Mouse (Mus musculus): ENCODE results near the gene Lrrc17. TPM values are rescaled to one million over a fixed set of nuclear protein-coding genes. Genes with fewer than 3 reads are reported as not detected.

The Lrrc17 gene
- polyA plus RNA-seq, 1 experiment from 2014 or later = 39.5 TPM

DNA sequence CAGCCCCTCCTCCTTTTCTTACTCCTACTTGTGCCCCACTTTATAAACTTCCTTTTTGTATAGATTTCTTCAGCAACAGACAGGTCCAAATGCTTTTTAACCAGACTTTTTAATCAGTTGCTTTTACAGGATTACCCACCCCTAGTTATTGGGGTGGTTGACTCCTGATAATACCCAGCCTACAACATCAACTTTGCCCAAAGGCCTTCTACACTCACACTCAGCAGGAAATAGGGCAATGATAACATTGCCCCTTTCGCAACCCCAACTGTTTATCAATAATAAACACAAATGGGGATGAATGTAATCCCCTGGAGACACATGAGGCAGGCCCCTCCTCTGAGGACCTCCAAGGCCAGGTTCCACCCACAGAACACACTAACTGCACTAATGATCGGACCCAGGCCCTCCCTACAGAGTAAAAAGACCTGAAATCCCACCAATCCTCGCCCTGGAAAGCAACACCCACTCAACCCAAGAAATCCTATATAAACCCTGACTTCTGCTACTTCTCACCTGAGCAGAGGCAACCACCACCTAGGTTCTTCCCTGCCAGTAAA, 73.2 kb downstream of the Lrrc17 start:
- no peak overlapping the region for H3K4me3 ChIP-seq (ENCODE audit: low read depth, low read length)
- 69% methylated on average over 3 of the region's 3 CpGs for whole genome bisulfite sequencing
- no peaks in the 10 kb centered on the region for H3K36me3 ChIP-seq (ENCODE audit: insufficient read depth)
- H3K9me3 ChIP-seq (ENCODE audit: low read depth, low read length) = no peaks in the 10 kb centered on the region
- no peak overlapping the region for H3K4me2 ChIP-seq
- TF ChIP-seq CTCF (IDR thresholded peaks at IDR 0.05; ENCODE audit: low read depth) = no peak
- H3K27ac ChIP-seq (ENCODE audit: low read depth) = no peak overlapping the region
- H3K9ac ChIP-seq = no peak overlapping the region
- no peaks in the 10 kb centered on the region for H3K4me1 ChIP-seq (ENCODE audit: insufficient read depth)
- H3K27me3 ChIP-seq (ENCODE audit: insufficient read depth, low read length) = no peaks in the 10 kb centered on the region
- DNase-seq (no peak), ATAC-seq (ENCODE audit: insufficient read depth) (no peak)

Other genes starting within 250 kb of the Lrrc17 start
- 1.6 and 2.1 TPM in 2 replicates for gene Fgl2, start 170.9 kb upstream of the Lrrc17 start, polyA plus RNA-seq (2014; fragmentation: Nextera tagmentation; extraction: Ambion mirVana)
- 0.09 and 0.18 TPM in 2 replicates for gene Ccdc146, start 118.9 kb upstream of the Lrrc17 start, polyA plus RNA-seq (2014; fragmentation: Nextera tagmentation; extraction: Ambion mirVana)
- 5.7 and 5.9 TPM in 2 replicates for gene Fam185a, start 118.6 kb upstream of the Lrrc17 start, polyA plus RNA-seq (2014; fragmentation: Nextera tagmentation; extraction: Ambion mirVana)
- gene Fbxl13, start 102.1 kb downstream of the Lrrc17 start, polyA plus RNA-seq (2014; fragmentation: Nextera tagmentation; extraction: Ambion mirVana) = 0.49 and 0.50 TPM in 2 replicates
- 53.6 and 54.4 TPM in 2 replicates for gene Armc10, start 102.3 kb downstream of the Lrrc17 start, polyA plus RNA-seq (2014; fragmentation: Nextera tagmentation; extraction: Ambion mirVana)
- gene Napepld, start 157.8 kb downstream of the Lrrc17 start, polyA plus RNA-seq (2014; fragmentation: Nextera tagmentation; extraction: Ambion mirVana) = 5.1 and 5.5 TPM in 2 replicates
- 85.6 TPM in 2 replicates for gene Pmpcb, start 193.6 kb downstream of the Lrrc17 start, polyA plus RNA-seq (2014; fragmentation: Nextera tagmentation; extraction: Ambion mirVana)
- 76.9 and 77.4 TPM in 2 replicates for gene Dnajc2, start 241.7 kb downstream of the Lrrc17 start, polyA plus RNA-seq (2014; fragmentation: Nextera tagmentation; extraction: Ambion mirVana)
- gene Psmc2, start 241.7 kb downstream of the Lrrc17 start, polyA plus RNA-seq (2014; fragmentation: Nextera tagmentation; extraction: Ambion mirVana) = 188 and 190 TPM in 2 replicates